Mouse (Mus musculus) ES-CJ7 (cell line): Measurements from ENCODE around the gene 2310033P09Rik.
A peak's percentile ranks its signal among the peaks of the same experiment; 100 is the strongest.

ENCODE experiments used
- DNase-seq: peaks from one replicate; pipeline ENCODE4 v3.0.0; 2011; ENCODE audit warnings: low read depth, low spot score

The 2310033P09Rik gene

DNA sequence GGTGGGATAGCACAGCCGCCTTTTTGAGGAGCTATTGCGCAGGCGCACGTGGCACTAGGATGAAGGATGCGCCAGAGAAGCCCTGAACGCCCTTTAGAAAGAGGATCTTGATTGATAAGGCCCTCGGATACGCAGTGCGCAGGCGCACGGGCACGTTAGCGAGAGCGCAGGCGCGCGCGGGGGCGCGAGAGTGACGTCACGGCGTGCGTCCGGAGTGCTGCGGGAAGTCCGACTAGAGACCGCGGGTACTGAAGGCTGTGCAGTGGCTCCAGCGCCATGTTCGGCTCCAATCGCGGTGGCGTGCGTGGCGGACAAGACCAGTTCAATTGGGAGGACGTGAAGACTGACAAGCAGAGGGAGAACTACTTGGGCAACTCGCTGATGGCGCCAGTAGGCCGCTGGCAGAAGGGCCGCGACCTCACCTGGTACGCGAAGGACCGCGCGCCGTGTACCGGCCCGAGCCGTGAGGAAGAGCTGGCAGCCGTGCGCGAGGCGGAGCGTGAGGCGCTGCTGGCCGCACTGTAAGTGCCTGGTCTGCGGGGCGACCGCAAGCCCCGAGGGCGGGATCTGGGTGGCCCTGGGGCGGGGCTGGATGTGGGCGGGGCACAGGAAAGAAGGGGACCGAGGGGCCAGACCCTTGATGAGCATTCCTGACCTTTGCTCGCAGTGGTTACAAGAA lies at the start of gene 2310033P09Rik:
2310033P09Rik (plus strand) TSS at position 169 of the 679 bp plus-strand sequence.
- peak; percentile 96 for DNase-seq

DNA sequence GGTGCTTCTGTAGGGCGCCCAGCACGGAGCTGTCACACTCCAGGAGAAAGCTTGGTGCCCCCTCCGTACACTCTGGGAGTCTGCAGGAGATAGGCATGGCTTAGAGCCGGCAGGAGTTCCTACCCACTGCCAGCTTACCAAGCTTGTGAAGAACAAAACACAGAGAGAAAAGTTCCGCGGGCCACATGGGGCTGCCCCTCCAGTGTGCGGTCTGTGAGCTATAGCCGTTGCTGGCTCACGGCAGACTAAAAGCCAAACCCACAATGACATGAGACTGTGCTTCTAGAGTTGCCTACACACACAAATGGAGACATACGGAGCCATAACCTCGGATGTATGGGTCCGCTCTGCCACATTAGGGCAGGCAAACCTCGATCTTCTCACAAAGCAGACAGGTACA lies 49.0 kb upstream of the 2310033P09Rik start:
- DNase-seq = no peak

DNA sequence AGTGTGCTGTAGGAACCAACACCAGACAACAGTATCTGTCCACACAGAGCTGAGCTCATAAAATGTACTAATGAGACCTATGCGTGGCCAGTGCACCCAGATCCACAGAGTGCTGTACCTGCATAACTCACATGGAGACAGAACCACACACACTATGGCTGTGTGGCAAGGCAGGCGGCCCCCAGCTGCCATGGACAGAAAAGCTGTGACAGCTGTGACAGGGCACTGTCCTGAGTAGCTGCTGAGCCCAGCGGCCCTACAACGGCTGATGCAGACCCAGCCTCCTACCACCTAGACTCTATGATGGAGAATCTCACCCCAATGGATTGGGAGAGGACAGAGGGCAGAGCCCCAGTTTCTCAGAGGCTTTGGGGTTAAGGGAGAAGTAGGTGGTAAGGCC lies 48.6 kb upstream of the 2310033P09Rik start:
- DNase-seq = no peak

DNA sequence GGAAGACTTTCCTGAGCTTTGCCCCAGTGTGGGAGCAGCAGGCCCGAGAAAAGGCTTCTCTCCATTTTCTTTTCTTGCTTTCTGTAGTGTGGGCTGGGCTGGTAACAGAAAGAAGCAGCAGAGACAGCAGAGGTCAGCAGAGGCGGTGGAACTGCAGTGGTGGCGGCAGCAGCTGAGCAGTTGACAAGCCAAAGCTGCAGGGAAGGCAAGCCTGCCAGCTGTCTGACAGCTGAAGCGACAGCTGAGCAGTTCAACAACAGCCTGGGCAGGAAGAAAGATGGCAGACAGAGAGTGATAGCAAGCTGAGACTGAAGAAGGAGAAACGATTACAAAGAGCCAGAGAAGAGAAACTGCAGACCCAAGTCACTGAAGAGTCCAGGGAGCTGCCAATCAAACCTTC lies 46.7 kb upstream of the 2310033P09Rik start:
- no peak for DNase-seq

DNA sequence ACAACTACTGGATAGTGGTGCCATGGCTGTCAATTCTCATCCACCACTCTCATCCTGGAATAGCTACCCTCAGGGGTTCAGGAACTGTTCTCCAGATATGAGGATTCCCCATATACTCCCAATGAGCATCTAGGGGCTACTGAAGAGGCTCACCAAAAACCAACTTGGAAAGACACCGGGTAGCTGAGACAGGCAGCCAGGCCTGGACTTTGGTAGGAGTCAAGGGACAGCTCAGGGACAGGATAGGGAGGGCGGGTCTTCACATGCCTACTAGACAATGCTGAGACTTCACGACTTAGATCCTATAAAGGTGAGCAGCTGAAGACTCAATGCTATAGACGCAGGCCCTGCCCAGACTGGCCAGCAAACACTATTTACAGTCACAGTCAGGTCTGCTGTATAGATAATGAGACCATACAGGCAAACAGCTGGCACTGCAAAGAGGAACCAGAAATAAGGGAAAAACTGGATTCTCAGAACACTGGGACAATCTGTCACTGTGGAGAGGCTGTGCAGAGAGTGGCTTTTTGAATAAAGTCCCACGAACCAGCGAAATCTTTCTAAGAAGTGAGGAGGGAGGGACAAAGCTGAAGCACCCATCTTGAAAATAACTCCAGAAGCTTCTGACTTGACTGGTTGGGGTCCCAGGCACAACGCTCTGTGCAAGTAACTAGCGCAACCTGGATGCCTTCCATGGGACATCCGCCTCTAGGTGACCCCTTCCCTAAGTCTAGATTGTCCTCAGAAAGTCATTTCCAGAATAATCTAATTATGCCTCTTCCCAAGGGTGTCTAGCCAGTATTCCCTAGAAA lies 45.5 kb upstream of the 2310033P09Rik start:
- DNase-seq = no peak

DNA sequence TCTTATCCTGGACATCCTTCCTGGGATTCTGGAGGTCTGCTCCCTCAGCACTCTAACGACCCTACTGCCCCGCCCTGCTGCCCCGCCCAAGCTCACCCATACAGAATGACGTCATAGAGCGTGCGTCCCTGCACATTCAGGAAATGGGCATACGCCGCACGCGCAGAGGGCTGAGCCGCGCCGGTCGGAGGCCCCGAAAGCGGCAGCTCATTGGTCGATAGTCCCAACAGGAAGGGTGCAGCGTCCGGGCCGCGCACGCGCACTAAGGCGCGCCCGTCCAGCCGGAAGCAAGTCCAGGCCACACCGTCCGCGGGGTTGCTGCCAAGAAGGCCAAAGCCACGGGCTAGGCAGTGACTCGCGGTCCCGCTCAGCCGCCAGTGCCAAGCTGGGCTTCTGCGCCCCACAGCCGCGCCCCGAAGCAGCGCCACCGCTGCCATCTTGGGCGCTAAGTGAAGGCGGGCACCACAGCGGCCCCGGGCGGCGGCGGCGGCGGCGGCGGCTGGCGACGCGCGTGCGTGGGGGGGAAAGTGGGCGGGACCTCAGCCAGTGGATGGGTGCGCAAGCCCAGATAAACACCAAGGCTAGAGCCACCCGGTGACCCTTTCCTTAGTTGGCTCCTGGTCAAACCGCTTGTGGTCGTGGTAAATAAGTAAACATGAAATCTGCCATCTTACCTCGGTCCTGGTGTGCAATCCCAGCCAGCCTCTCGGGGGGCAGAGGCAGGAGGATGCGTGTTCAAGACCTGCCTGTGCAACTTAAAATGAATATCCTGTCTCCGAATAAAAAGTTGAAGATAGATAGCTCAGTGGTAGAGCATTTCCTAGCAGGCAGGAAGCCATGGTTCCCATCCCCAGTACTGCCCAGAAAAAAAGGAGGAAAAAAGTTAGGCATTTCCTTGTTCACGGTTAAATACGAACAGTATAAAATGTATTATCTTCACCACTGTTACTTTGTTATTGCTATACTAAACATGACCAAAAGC lies 44.6 kb upstream of the 2310033P09Rik start, which contains the start of gene Iba57:
Iba57 (minus strand) TSS at position 485 of the 982 bp plus-strand sequence.
- DNase-seq = peak; percentile 100

DNA sequence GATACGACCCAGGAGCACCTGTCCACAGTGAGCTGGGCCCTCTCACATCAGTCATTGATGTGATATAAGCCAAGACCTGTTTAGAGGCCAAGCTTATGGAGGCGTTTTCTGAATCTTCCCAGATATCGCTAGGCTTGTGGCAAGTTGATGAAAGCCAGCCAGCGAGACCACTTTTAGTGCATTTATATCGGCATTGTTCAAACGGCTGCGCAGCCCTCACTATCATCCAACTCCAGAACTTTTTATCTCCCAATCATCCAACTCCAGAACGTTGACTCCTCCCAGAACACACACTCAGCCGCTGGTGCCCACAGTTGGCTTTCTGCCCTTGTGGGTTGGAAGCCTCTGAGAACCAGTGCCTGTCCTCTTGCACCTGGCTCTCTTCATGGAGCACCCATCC lies 43.7 kb upstream of the 2310033P09Rik start:
- no peak for DNase-seq

DNA sequence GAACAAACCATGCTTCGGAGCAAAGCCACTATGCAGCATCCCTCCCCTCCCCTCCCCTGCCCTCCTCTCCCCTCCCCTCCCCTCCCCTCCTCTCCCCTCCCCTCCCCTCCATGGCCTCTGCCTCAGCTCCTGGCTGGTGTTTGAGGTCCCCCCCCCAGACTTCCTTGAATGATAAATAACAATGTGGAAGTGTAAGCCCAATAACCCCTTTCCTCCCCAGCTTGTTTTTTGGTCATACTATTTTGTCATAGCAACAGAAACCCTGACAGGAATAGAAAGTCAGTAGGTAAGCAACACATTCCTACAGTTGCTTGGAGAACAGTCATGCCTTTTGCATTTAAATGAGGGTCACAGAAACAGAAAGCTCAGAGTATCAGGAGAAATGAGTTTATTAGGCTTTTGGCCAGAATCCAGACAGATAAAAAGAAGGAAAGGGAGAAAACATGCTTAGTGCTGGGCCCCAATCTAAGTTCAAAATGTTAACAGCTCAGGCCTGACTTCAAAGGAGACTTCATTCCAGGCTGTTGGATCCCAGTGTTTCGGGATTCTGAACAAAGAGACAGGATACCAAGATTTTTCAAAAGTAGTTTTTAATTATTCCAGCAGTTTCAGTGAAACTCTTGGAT lies 42.4 kb upstream of the 2310033P09Rik start:
- no peak for DNase-seq

DNA sequence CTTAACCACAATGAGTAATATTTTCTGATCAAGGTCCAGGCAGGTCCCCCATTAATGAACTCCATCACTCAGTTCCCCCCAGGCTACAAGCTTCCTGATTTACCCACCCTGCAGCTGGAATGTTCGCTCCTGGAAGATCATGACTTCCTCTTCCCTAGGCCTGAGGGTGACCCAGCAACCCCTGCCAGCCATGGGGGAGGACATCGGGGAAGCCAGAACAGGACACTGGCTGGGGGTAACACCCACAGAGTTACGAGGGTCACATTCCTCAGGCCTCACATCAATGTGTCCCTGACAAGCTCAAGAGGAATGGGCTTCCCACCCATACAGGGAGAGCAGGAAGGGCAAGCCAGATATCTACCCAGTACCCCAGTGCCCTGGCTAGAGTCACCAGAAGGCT lies 38.3 kb upstream of the 2310033P09Rik start:
- DNase-seq = no peak

DNA sequence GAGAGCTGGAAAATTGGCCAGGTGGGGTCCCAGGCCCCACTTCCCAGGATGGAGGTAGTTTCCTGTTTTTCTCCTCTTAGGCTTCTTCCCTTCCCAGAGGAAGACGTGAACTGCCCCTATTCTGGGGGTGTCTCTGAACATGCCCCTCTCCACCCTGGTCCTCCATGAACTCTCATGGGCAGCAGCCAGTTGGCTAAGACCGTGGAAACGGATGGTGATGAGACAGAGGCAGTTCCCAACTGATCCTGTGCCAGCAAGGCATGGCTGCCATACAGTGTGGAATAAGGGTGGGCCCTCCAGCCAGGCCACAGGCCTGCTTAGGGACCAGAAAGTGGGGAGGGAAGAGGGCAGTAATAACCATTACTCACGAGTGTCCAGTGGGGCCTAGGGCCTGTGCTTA lies 37.6 kb upstream of the 2310033P09Rik start:
- no peak for DNase-seq

DNA sequence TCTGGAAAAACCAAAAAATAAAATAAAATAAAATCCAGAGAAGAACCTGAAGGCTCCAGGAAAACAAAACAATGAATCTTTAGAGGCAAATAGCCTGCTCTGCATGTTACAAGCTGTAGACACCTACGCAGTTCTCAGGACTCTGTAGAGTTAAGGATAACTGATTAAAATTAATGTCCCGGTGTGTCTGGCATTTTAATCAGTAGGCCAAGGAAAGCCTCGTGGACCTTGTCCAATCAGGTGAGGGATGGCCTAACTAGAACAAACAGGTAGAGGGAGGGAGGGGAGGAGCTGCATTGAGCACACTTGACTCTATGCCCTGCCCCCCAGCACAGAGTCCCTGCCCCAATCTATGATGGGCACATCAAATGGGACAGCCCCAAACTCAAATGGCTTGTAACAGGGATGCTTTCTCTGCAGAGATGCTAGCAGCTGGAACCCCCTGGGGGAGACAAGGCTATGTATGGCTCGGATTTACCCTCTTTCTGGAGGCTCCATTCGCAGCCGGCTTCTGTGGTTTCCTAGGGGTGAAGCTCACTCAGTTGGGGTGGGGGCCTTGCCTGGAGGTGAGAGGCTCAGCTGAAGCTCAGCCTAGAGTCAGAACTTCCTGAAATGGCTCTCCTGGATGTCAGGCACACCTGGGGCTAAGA lies 33.8 kb upstream of the 2310033P09Rik start:
- no peak for DNase-seq

DNA sequence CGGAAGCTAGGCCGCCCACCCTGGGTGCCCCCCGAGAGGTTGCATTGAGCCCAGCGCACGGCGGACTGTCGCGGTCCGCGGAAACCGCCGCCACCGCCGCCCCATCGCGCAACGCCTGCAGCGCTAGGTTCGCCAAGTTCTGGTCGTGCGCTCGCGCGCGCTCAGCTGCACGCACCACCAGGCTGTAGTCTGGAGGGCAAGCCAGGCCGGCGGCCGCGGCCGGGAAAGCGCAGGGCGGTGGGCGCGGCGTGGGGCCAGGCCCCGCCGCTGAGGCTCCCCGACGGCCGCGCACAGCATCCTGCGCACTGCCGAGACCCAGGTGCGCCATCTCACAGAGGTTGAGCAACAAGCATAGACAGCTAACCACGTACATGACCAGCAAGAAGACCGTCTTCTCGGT lies 31.6 kb upstream of the 2310033P09Rik start:
- DNase-seq = no peak

DNA sequence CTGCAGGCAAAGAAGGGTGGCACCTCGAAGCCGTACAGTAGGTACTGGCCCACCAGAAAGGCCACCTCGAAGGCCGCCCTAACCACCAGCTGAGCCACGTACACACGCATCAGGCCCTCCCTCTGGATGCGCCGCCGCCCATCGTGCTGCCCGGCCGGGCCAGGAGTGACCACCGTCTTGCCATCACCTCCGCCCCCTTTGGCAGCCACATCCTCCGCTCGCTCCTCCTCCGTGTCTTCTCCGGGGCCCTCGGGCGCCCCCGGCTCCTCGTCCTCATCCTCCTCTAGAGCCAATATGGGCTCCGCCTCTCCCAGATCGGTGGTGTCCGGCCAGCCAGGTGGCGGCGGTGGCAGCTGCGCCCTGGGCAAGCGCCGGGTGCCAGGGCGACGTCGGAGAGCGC lies 31.2 kb upstream of the 2310033P09Rik start:
- DNase-seq = no peak

DNA sequence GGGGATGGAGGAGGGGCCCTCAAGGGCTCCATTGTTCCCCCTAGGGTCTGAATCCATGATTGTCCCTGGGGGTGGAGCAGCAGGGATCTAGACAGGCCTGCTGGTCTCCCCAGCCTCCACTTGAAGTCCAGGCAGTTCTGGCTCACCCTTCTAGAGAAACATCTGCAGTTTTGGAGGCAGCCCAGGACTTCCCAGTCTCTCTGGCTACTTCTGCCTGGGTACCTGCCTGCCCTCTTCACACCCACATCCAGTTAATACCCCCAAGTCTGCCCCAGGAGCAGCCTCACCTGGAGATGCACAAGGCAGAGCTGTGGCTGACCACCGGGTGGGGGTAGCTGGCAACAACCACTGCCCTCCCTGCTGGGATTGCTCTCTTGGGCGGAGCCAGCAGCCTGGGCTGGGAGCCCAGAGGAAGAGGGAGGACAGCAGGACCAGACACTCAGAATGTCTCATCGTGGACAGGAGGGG lies 25.2 kb upstream of the 2310033P09Rik start, which contains the start of gene Gjc2:
Gjc2 (minus strand) TSS at position 350 of the 468 bp plus-strand sequence.
- DNase-seq = no peak

DNA sequence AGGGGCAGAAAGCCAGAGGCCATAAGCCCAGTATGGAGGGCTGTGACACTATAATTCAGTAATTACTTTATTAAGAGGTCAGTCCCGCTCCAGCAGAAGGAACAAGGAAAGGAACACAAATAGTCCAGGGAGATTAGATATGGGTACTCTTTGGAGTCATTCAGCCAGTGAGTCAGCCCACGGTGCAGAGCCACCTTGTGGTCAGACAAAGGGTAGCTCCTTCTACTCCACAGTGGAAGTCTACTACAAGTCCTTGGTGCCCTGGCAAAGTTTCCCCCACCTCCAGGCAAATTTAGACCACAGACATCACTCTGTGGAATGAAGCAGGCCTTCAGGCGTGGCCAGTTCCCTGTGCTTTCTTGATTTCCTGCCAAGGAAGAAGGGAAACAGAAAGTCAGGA lies 24.3 kb upstream of the 2310033P09Rik start:
- DNase-seq = peak; percentile 48

DNA sequence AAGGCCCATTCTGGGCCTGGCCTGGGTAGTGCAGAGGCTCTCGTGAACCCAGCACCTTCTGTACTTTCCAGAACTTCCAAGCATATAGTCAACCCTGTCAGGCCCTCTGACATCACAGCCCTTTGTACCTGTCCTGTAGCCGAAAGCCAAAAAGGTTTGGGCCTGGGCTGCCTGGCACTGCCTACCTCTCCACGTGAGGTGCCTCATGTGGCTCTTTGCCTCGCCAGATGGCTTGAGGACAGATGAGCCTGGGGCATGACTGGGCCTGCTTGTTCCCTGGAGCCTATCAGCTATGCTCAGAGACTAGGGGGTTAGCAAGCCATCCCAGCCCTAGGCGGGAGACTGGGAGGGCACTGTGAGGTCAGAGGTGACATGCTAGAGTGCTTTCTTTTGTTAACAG lies 22.6 kb upstream of the 2310033P09Rik start:
- DNase-seq = no peak

DNA sequence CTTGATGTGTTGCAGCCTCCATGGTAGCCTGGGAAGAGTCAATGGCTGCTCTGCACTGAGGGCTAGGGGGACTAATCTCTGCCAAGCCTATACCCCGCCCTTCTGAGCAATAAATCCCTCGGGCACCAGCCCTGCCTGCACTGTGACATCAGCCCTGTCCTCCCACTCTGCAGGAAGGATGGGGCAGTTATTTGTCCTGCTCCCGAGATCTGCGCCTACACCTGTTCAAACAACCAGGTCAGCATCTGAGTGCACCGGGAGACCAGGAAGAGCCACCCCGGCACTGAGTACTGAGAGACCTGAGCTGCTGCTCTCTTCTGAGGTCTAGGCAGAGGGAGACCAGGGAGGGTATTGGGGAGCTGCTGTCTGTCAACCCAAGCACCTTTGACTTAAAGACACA lies 20.4 kb upstream of the 2310033P09Rik start:
- no peak for DNase-seq

DNA sequence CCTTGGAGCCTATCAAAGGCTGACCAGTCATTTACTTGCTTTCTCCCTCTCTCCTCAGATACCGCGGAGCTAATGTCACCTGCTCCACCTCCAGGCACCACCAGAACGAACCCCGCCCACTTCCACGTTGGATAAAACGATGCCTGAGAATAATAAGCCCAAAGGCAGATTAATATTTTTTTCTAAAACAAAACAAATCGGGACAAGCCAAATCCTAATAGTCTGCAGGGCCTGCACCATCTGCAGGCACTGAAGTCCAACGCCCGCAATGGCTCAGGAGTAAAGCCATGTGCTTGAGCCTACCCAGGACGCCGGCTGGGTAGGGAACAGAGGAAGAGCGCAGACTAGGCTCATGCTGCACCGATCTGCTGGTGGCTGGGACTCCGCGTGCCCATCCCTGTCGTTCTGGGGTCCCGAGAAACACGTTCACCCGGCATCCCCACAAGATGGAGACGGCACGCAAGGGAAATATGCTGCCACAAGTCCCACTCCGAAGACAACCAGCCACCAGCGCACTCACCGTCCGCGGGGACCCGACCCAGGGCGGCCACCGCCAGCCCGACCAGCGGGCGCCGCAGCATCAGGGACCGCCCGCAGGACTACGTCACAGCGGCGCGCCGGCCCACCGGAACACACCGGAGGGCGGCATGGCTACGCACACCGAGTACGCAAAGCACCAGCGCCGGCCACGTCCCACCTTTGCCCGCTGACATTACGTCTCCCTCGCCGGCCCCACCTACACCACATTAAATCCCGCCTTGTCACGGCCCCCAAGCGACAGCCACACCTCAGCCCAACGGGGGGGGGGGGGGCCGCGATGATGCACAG lies 16.7 kb upstream of the 2310033P09Rik start:
- peak; percentile 93 for DNase-seq

DNA sequence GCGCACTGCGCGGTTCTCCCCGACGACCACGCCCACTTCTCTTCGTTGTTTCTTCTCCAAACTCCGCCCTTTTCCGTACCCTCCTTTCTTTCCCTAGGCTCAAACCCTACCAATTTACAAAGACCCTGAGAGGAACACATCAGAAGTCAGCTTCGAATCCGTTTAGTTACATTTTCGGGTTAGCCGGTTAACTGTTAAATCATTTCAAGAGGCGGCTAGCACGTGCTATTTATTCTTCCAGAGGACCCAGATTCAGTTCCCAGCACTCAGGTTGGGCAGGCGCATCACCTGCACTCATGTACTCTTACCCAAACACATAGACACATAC lies 16.1 kb upstream of the 2310033P09Rik start, which contains the start of gene Guk1:
Guk1 (minus strand) TSS at position 154 of the 328 bp plus-strand sequence.
- no peak for DNase-seq

DNA sequence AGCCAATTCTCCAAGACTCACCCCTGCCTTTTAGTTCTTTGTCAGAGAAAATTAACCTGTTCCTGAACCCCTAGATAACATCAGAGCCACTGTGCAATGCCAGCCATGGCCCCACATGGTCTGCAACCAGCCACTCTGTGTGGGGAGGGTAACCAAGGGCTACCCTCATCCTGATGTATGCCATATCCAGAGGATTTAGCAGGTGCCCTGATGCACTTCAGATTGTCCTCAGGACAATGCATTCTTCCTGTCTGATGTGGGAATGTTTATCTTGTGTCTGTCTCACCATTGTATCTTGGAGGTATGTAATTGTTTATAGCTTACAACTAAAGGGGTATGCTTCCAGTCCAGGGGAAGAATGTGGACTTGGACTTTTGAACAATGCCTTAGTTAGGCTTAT lies 11.9 kb upstream of the 2310033P09Rik start:
- no peak for DNase-seq
